Mouse (Mus musculus) testis, adult 2 months (tissue): ENCODE data around the gene Nav2.

Experiments used
- CTCF ChIP-seq: fragments of 200-500 bp; IDR thresholded peaks from 2 replicates; pipeline ENCODE4 v1.5.1; 2012; ENCODE audit warnings: low read depth, mild to moderate bottlenecking, inconsistent platforms, low read length, moderate library complexity; ENCODE audit not compliant: control insufficient read depth, insufficient read depth, insufficient replicate concordance
- POLR2A ChIP-seq: fragments of 200-500 bp; IDR thresholded peaks from 2 replicates; pipeline ENCODE4 v1.6.1; 2012; ENCODE audit warnings: low read depth, mild to moderate bottlenecking, inconsistent platforms, low read length, moderate library complexity; ENCODE audit not compliant: control insufficient read depth

GRCm38 (mm10) chr7:49309746-49310145 lies 401.2 kb downstream of the Nav2 start:
- no peak for TF ChIP-seq POLR2A
- no peak for TF ChIP-seq CTCF
